ENCODE assay signal across 8 mouse cellular contexts in genomic region chr13:13612882-13613281, GRCm38 (mm10). TPM values are rescaled to one million over a fixed set of nuclear protein-coding genes. Genes with fewer than 3 reads are reported as not detected.
DNase-seq lines count a peak whose midpoint lies in the region; ATAC-seq lines count a peak whose summit lies in the region.

No protein-coding gene starts in this region.

- H3K9ac ChIP-seq in forebrain, embryonic 11.5 days (ENCODE audit: low read length) = no peak overlapping the region
- H3K9ac ChIP-seq in embryonic facial prominence, embryonic 14.5 days (ENCODE audit: low read depth, low read length) = no peak overlapping the region

- no peaks in the 10 kb centered on the region for H3K9me3 ChIP-seq in forebrain, embryonic 11.5 days (ENCODE audit: control insufficient read depth, low read length)
- H3K9me3 ChIP-seq in forebrain, embryonic 10.5 days = no peaks in the 10 kb centered on the region
- H3K9me3 ChIP-seq in embryonic facial prominence, embryonic 14.5 days (ENCODE audit: control insufficient read depth, low read length) = no peaks in the 10 kb centered on the region

- no peak for DNase-seq in forebrain, embryonic 11.5 days (ENCODE audit: low spot score)
- no peak for DNase-seq in forebrain, embryonic 10.5 days (ENCODE audit: extremely low spot score, low spot score)
- DNase-seq in urinary bladder, postnatal 14 days (ENCODE audit: low spot score) = peak; percentile 40
- DNase-seq in urinary bladder, postnatal 10 days (ENCODE audit: low spot score) = no peak
- peak; percentile 54 for DNase-seq in embryonic facial prominence, embryonic 14.5 days (ENCODE audit: low spot score)
- peak; percentile 21 to 33 for DNase-seq in kidney, adult 8-10 months
- DNase-seq in lung, postnatal 36 days = peak; percentile 79
- no peak for DNase-seq in frontal cortex, postnatal 14 days (ENCODE audit: low spot score in 2 of 2)

- 76% methylated on average over 1 of the region's 1 CpGs for WGBS in forebrain, embryonic 11.5 days
- WGBS in forebrain, embryonic 10.5 days = 75% methylated on average over 1 of the region's 1 CpGs
- 78% methylated on average over 1 of the region's 1 CpGs for WGBS in embryonic facial prominence, embryonic 14.5 days

- no peak overlapping the region for H3K4me2 ChIP-seq in forebrain, embryonic 11.5 days (ENCODE audit: low read depth, low read length, severe bottlenecking)
- H3K4me2 ChIP-seq in embryonic facial prominence, embryonic 14.5 days (ENCODE audit: low read depth, low read length) = no peak overlapping the region

- H3K36me3 ChIP-seq in forebrain, embryonic 11.5 days (ENCODE audit: control insufficient read depth, insufficient read depth, low read length) = no peaks in the 10 kb centered on the region
- H3K36me3 ChIP-seq in forebrain, embryonic 10.5 days (replicated peaks) = peaks cover 8% of the 10 kb centered on the region; the same call in 1 of the 2 replicates
- no peaks in the 10 kb centered on the region for H3K36me3 ChIP-seq in embryonic facial prominence, embryonic 14.5 days (ENCODE audit: control insufficient read depth, insufficient read depth, low read length)

- no peaks in the 10 kb centered on the region for H3K27me3 ChIP-seq in forebrain, embryonic 11.5 days (ENCODE audit: control insufficient read depth, insufficient read depth, low read length)
- no peaks in the 10 kb centered on the region for H3K27me3 ChIP-seq in forebrain, embryonic 10.5 days (ENCODE audit: poor library complexity, severe bottlenecking)
- no peaks in the 10 kb centered on the region for H3K27me3 ChIP-seq in embryonic facial prominence, embryonic 14.5 days (replicated peaks; ENCODE audit: control insufficient read depth, insufficient read depth, low read length)

- H3K27ac ChIP-seq in forebrain, embryonic 11.5 days (ENCODE audit: low read depth, low read length) = no peak overlapping the region
- no peak overlapping the region for H3K27ac ChIP-seq in forebrain, embryonic 10.5 days
- no peak overlapping the region for H3K27ac ChIP-seq in embryonic facial prominence, embryonic 14.5 days (replicated peaks; ENCODE audit: low read depth, low read length)

- H3K4me3 ChIP-seq in forebrain, embryonic 11.5 days (ENCODE audit: low read depth, low read length) = no peak overlapping the region
- H3K4me3 ChIP-seq in forebrain, embryonic 10.5 days = no peak overlapping the region
- H3K4me3 ChIP-seq in embryonic facial prominence, embryonic 14.5 days (ENCODE audit: low read depth, low read length) = no peak overlapping the region

- no peaks in the 10 kb centered on the region for H3K4me1 ChIP-seq in forebrain, embryonic 11.5 days (replicated peaks; ENCODE audit: control insufficient read depth, insufficient read depth, low read length)
- no peaks in the 10 kb centered on the region for H3K4me1 ChIP-seq in forebrain, embryonic 10.5 days
- H3K4me1 ChIP-seq in embryonic facial prominence, embryonic 14.5 days (ENCODE audit: control insufficient read depth, insufficient read depth, low read length) = no peaks in the 10 kb centered on the region

- ATAC-seq in forebrain, embryonic 11.5 days (replicated peaks; ENCODE audit: low FRiP score) = 0 out of 2 replicates have a peak, but pooled peaks have one; percentile 46
- ATAC-seq in embryonic facial prominence, embryonic 14.5 days (ENCODE audit: low read depth) = no peak

RNA-seq across cellular contexts. Expression of gene Lyst, which starts 22.7 kb away (rescaled TPM):
- polyA plus RNA-seq in forebrain, embryonic 11.5 days (2014; fragmentation: Nextera tagmentation; extraction: Ambion mirVana) = 3.5 and 4.4 TPM in 2 replicates
- 2.7 and 3.6 TPM in 2 replicates for polyA plus RNA-seq in forebrain, embryonic 10.5 days (2016; fragmentation: Nextera tagmentation; extraction: Ambion mirVana)
- 4.5 and 6.2 TPM in 2 replicates for polyA plus RNA-seq in embryonic facial prominence, embryonic 14.5 days (2014; fragmentation: Nextera tagmentation; extraction: Ambion mirVana)

Comparison
In these comparisons a context has a peak if more than half of its experiments do, and no peak if none do; other contexts are left out.
1. DNase-seq: peak in urinary bladder, postnatal 14 days (single experiment), embryonic facial prominence, embryonic 14.5 days (single experiment), kidney, adult 8-10 months (2 of 2) and lung, postnatal 36 days (single experiment); none in forebrain, embryonic 11.5 days (single experiment), forebrain, embryonic 10.5 days (single experiment), urinary bladder, postnatal 10 days (single experiment) and frontal cortex, postnatal 14 days (0 of 2).